Mouse (Mus musculus) gastrocnemius, adult 8-10 months (tissue): Measurements from ENCODE around the gene CN725425. TPM values are rescaled to one million over a fixed set of nuclear protein-coding genes. Genes with fewer than 3 reads are reported as not detected.
A peak's percentile ranks its signal among the peaks of the same experiment; 100 is the strongest.

Experiments
- DNase-seq, 2 experiments: peaks; one replicate each; pipeline ENCODE4 v3.0.0; 2022; ENCODE audit warnings: low spot score in 2 of 2
- total RNA-seq, 4 experiments: library from RNA; stranded (reverse); gene quantifications; 2 replicates each; pipeline ENCODE4 v1.2.4; 2022

The CN725425 gene
- total RNA-seq, 4 experiments from 2014 or later, result 0.17 TPM; not detected in 3

GRCm38 (mm10) chr15:91203521-91203920 is 4.2 kb downstream of the CN725425 start:
- DNase-seq, result no peak

DNA sequence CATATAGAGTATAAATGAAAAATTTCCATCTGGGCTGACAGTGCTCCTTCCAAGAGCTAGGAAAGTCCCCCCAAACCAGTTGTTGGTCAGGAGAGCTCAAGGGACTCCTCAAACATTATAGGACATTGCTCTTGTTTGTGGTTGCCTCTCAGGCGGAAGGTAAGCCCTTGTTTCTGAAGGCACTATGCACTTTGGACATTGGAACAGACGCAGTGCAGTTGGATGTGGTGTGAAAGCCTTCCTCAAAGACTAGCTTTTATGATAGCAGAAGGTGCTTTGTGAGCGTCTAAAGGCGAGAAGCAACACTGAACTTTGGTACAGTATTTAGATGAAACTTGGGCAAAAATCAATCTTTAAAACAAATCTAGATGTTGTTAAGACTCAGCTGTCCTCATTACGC is 7.2 kb downstream of the CN725425 start:
- no peak for DNase-seq

GRCm38 (mm10) chr15:91237294-91237693 is 38.0 kb downstream of the CN725425 start:
- no peak for DNase-seq

GRCm38 (mm10) chr15:91240683-91241335 is 41.5 kb downstream of the CN725425 start:
- no peak for DNase-seq

GRCm38 (mm10) chr15:91250815-91251214 is 51.5 kb downstream of the CN725425 start:
- DNase-seq, result no peak

DNA sequence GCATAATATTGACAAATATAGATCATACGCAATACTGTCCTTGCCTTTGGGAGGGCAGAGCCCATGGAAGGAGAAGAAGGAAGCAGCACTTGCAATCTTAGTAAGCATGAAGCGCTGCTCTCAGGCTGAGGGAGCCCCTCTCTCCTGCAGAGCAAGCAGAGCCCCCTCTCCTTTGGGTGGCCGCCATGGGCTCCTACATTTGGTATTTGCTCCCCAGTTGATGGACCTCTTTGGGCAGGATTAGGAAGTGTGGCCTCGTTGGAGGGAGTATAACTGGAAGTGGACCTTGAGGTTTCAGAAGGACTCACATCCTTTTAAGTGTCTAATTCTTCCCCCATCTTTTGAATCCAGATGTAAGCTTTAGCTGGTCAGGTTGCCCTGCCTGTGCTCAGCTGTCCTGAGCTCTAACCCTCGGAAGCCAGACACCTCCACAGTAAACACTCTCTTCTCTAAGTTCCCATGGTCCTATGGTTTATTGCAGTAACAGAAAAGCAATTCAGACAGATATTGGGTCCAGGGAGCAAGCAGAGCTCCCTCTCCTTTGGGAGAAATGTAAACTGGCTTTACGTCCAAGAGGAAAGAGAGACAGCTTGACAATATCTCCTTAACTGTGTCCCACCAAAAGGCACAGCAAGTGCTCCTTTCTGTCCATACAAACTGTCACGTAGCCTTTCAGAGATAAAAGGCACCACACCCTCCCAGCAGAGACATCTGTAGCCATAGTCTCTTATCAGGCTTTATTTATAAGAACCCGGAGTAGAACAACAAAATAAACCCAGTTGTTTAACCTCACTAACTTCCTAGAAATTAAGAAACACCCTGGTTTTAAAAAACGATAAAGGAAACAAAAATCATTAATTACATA is 52.5 kb downstream of the CN725425 start:
- DNase-seq, result no peak

DNA sequence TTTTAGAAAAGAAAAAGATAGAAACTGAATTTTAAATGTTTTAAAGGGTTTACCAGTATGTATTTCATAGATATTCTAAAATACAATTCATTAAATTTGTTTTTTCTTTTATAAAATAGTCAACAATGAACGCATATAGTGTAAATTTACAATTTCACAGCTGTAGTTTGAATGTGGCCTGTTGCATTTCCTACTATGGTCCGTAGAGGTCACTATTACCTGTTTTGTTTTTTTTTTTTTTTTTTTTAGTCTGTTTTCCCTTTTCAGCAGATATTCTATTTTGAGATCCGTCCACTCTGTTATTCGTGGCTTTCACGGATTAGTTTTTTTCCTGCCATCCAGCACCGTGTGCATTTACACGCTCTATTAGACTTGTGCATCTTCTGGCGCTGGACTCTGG is 53.7 kb downstream of the CN725425 start:
- DNase-seq, result no peak

GRCm38 (mm10) chr15:91255308-91255707 is 56.0 kb downstream of the CN725425 start:
- DNase-seq, result no peak

DNA sequence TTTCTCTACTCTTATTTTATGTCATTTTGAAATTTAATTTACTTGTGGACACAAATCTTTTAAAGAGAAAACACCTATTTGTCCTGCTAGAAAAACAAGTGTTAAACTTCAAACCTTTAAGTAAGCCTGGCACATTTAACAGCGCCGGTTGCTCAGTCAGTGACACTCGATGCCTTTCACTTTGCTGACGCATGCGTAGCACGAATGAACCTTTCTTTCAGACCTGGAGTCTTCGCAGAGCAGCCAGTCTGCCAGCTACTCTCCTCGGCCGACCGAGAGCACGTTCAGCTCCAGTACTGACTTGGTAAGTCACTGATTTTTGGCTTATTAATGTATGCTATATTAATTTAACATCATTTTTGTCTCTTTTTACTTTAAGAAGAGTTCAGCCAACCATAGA is 57.8 kb downstream of the CN725425 start:
- peak in 1 of 2 experiments; percentile 38 for DNase-seq

DNA sequence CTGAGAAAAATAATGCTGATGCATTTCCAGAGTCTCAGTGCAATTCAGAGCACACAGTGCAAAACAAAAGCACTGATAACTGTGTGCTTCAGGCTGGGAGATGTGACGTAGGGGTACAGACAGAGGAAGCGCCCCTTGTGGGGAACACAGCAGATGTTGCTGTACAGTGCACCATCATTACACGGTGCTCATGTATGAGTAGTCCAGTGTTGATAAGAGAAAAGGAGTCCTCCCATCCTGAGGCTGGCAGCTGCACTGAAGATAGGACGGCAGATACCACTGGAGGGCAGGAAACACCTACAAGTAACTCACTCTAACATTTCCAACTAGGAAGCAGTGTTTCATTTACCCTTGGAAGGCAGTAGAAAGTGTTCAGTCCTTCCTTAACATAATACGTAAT is 61.3 kb downstream of the CN725425 start:
- DNase-seq, result no peak

DNA sequence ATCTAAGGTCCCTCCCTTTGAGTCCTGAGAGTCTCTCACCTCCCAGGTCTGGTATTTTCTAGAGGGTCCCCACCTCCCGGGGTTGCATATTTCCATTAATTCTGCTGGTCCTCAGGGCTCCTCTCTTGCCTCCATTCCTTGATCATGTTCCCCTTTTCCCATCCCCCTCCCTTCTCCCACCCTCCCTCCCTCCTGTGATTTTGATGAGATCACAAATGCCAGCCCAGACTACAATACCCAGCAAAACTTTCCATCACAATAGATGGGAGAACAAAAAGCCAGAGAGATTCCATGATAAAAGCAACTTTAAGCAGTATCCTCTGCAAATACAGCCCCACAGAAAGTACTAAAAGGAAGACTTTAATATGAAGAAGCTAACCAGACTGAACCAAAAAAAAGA is 64.6 kb downstream of the CN725425 start:
- DNase-seq, result no peak

- DNase-seq, result no peak
These were observed 69.2 kb downstream of the CN725425 start for GRCm38 (mm10) chr15:91268532-91268931.

DNA sequence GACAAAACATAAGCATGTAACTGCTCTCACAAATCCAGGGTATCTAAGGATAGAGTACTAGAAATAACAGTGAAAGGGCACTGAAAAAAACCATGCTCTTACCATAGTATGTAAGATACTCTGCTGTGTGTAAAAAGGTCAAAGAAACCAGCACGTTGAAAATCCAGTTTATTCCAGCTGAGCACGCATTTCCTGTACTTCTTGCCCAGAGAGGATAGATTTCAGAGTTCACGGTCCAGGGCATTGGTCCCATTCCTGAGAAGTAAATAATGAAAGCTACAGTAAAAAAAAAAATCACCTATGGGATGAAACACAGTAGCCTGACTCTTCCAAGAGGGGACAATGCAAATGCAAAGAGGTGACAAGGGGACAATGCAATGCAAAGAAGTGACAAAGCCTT is 76.7 kb downstream of the CN725425 start:
- DNase-seq, result no peak

DNA sequence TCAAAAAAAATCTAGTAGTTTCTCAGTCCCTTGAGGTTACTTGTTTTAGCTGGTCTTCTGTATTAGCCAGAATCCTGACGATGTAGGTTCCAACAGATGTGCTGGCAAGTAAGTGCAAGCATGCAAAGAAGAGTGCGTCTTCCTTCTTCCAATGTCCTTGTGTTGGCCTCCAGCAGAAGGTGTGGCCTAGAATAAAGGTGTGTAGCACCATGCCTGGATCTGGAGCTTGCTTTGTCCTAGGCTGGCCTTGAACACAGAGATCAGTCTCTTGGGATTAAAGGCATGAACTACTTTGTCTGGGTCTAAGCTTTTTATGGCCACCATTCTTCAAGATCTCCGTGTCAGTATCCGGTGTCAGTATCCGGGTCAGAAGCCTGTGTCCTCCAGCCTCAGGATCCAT is 80.3 kb downstream of the CN725425 start:
- no peak for DNase-seq

DNA sequence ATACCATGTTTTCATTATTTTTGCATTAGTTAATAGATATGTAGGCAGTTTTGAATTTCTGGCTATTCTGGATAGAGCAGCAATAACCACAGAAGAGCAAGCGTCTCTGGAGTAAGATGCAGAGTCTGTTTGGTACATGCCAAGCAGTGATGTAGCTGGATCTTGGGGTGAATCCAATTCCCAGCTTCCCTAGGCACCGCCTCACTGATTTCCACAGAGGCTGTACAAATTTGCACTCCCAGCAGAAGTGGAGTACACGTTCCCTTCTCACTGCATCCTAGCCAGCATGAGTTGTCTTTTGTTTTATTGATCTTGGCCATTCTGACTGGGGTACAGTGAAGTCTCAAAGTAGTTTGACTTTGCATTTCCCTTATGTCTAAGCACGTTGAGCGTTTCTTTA is 82.2 kb downstream of the CN725425 start:
- DNase-seq, result peak in 1 of 2 experiments; percentile 12

DNA sequence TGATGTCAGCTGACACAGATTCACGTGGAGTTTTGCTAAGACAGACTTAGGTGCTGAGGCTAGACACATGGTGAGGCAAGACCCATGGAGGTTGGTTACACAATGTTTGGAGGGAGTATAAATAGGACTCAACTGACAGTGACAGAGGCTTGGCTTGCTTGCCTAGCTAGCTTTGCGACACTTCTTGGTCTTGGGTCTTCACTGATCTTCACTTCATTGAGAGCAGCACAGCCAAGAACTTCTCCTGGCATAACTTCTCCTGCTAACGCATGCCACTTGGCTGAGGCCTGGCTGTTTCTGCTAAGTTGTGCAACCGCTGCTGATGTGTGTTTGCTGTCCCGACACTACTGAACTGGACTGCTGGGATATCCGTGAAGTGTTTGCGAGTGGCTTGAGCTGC is 83.5 kb downstream of the CN725425 start:
- DNase-seq, result peak; percentile 41 to 70

DNA sequence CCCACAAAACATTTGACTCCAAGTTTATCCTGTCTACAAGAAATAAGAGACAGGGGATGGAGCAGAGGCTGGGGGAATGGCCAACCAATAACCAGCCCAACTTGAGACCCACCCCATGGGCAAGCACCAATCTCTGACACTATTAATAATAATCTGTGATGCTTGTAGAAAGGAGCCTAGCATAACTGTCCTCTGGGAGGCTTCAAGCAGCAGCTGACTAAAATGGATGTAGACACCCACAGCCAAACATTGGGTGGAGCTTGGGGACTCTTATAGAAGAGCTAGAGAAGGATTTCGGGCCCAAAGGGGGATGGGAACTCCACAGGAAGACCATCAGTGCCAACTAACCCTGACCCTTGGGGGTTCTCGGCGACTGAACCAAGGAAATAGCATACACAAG is 84.1 kb downstream of the CN725425 start:
- DNase-seq, result no peak

GRCm38 (mm10) chr15:91299319-91299835 is 100.1 kb downstream of the CN725425 start:
- DNase-seq, result peak; percentile 6 to 9

GRCm38 (mm10) chr15:91301366-91301765 is 102.1 kb downstream of the CN725425 start:
- peak; percentile 84 to 86 for DNase-seq

DNA sequence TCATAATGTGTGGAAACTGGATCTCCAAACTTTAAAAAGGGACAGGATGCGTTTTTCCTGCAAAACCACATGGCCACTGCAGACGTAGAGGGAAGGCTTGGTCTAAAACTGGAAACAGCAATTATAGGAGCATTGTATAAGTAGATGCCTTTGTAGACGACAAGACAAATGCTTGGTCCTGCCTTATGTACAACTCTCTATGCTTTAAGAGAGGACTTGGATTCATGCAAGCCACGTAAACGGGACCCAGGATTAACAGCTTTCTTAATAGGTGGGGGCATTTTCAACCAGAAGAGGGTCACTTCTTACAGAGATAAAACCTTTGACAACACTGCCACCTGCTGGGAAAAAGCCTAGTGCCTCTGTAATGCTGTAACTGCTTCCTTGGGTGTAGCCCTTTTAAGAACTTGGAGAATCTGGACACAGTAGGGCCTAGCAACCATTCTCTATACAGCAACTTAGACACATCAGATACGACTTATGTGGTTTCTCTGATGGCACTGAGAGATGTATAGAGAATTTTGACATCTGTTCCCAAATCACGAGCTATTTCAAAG is 105.1 kb downstream of the CN725425 start:
- DNase-seq, result peak; percentile 10 to 17
